Mouse (Mus musculus): ENCODE results near the gene Ube2b. TPM values are rescaled to one million over a fixed set of nuclear protein-coding genes. Genes with fewer than 3 reads are reported as not detected.

The Ube2b gene
- polyA plus RNA-seq (2011; ENCODE audit: insufficient read depth, insufficient read length, low replicate concordance, missing spikeins): 89.5 and 122 TPM in 2 replicates

DNA sequence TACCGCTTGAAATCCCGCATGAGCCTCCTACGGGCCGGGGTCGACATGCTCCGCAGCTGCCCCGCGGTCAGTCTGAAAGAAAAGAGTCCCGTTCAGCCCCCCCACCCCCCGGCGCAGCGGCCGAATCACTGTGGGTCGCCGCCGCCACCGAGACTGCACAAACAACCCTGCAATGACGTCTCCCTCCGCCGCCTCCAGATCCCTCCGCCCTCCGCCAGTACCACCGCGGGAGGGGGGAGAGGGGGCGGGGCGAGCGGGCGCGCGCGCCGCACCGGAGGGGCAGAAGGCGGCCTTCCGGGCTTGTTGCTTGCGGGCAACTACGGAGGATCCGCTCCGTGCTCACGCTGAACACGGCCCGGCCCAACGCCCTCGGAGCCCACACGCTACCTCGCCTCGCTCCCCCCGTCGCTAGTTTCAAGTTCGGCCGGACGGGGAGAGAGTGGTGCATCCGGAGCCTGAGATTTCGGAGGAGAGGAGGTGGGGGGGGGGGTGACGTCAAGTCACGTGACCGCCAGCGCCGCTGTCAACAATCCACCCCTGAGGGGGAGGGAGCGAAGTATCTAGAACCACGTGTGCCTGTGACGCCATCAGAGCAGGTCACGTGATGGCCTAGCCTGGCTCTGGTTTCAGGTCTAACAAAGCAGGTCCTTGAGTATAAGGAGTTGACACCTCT is at the start of gene Ube2b:
Gene Ube2b (minus strand): TSS at position 473 of the 673 bp plus-strand sequence.
- H3K4me3 ChIP-seq (replicated peaks; ENCODE audit: control insufficient read depth, low read depth, low read length): peak within 1 kb of the TSS; percentile 87
- no peaks in the 10 kb centered on the region for H3K4me1 ChIP-seq (ENCODE audit: control insufficient read depth, insufficient read depth, low read length)
- H3K27ac ChIP-seq (ENCODE audit: control insufficient read depth, insufficient read depth, low read depth, low read length, poor library complexity): peak within 1 kb of the TSS; percentile 97
- TF ChIP-seq POLR2A (IDR thresholded peaks at IDR 0.05; ENCODE audit: borderline replicate concordance, control insufficient read depth, low read depth, low read length): peak; percentile 69
- no peak for TF ChIP-seq CTCF (IDR thresholded peaks at IDR 0.05; ENCODE audit: control insufficient read depth, insufficient read depth, low read length)
- under 1% methylated on average over 62 of the region's 63 CpGs for WGBS

- no peaks in the 10 kb centered on the region; the same call in 1 of the 2 replicates for H3K4me1 ChIP-seq (ENCODE audit: control insufficient read depth, insufficient read depth, low read length)
- TF ChIP-seq POLR2A (IDR thresholded peaks at IDR 0.05; ENCODE audit: borderline replicate concordance, control insufficient read depth, low read depth, low read length) (no peak), CTCF (IDR thresholded peaks at IDR 0.05; ENCODE audit: control insufficient read depth, insufficient read depth, low read length) (no peak)
- 10% methylated on average over 4 of the region's 4 CpGs for WGBS
- peak overlapping the region; percentile 42; the same call in 1 of the 2 replicates for H3K27ac ChIP-seq (ENCODE audit: control insufficient read depth, insufficient read depth, low read depth, low read length, poor library complexity)
- peak overlapping the region; percentile 38 for H3K4me3 ChIP-seq (replicated peaks; ENCODE audit: control insufficient read depth, low read depth, low read length)
Measured at GRCm38 (mm10) chr11:52046446-52047165, 46.0 kb upstream of the Ube2b start.

- Histone ChIP-seq H3K27ac (ENCODE audit: control insufficient read depth, insufficient read depth, low read depth, low read length, poor library complexity) (no peak overlapping the region), H3K4me3 (replicated peaks; ENCODE audit: control insufficient read depth, low read depth, low read length) (no peak overlapping the region), H3K4me1 (ENCODE audit: control insufficient read depth, insufficient read depth, low read length) (no peaks in the 10 kb centered on the region; the same call in 1 of the 2 replicates)
- TF ChIP-seq POLR2A (IDR thresholded peaks at IDR 0.05; ENCODE audit: borderline replicate concordance, control insufficient read depth, low read depth, low read length): no peak
- no peak for TF ChIP-seq CTCF (IDR thresholded peaks at IDR 0.05; ENCODE audit: control insufficient read depth, insufficient read depth, low read length)
Measured at GRCm38 (mm10) chr11:52044156-52044555, 43.6 kb upstream of the Ube2b start.

GRCm38 (mm10) chr11:52043224-52043623 is 42.7 kb upstream of the Ube2b start:
- WGBS: 34% methylated on average over 3 of the region's 3 CpGs
- Histone ChIP-seq H3K4me3 (replicated peaks; ENCODE audit: control insufficient read depth, low read depth, low read length) (no peak overlapping the region), H3K27ac (ENCODE audit: control insufficient read depth, insufficient read depth, low read depth, low read length, poor library complexity) (no peak overlapping the region), H3K4me1 (ENCODE audit: control insufficient read depth, insufficient read depth, low read length) (no peaks in the 10 kb centered on the region; the same call in 1 of the 2 replicates)
- TF ChIP-seq CTCF (IDR thresholded peaks at IDR 0.05; ENCODE audit: control insufficient read depth, insufficient read depth, low read length) (peak; percentile 40; the same call in 1 of the 2 replicates), POLR2A (IDR thresholded peaks at IDR 0.05; ENCODE audit: borderline replicate concordance, control insufficient read depth, low read depth, low read length) (no peak)

DNA sequence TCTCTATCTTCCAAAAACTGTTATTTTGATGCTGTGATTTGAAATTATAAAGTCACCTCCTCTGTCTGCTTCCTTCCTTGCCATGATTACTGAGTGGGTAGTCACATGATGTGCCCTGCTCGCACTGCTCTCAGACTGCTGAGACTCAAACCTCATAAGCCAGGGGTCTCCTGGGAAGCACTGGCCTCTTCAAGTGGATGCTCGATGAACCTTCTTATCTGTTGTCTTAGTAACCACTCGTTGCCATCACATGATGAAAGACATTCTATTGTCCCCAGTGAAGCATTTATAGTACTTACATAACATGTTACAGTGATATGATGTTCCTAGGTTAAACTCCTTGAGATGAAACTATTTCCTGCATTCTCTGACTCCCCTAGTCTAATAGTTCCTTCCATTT is 37.1 kb upstream of the Ube2b start:
- 47% methylated on average over 3 of the region's 3 CpGs for WGBS
- peaks cover 2% of the 10 kb centered on the region; the same call in 1 of the 2 replicates for H3K4me1 ChIP-seq (ENCODE audit: control insufficient read depth, insufficient read depth, low read length)
- TF ChIP-seq CTCF (IDR thresholded peaks at IDR 0.05; ENCODE audit: control insufficient read depth, insufficient read depth, low read length) (no peak), POLR2A (IDR thresholded peaks at IDR 0.05; ENCODE audit: borderline replicate concordance, control insufficient read depth, low read depth, low read length) (no peak)
- H3K4me3 ChIP-seq (replicated peaks; ENCODE audit: control insufficient read depth, low read depth, low read length): no peak overlapping the region
- H3K27ac ChIP-seq (ENCODE audit: control insufficient read depth, insufficient read depth, low read depth, low read length, poor library complexity): no peak overlapping the region

- Histone ChIP-seq H3K4me1 (ENCODE audit: control insufficient read depth, insufficient read depth, low read length) (peaks cover 2% of the 10 kb centered on the region; the same call in 1 of the 2 replicates), H3K4me3 (replicated peaks; ENCODE audit: control insufficient read depth, low read depth, low read length) (no peak overlapping the region), H3K27ac (ENCODE audit: control insufficient read depth, insufficient read depth, low read depth, low read length, poor library complexity) (no peak overlapping the region)
- TF ChIP-seq POLR2A (IDR thresholded peaks at IDR 0.05; ENCODE audit: borderline replicate concordance, control insufficient read depth, low read depth, low read length) (no peak), CTCF (IDR thresholded peaks at IDR 0.05; ENCODE audit: control insufficient read depth, insufficient read depth, low read length) (no peak)
- WGBS: 9% methylated on average over 3 of the region's 3 CpGs
Measured at GRCm38 (mm10) chr11:52035905-52036304, 35.3 kb upstream of the Ube2b start.

DNA sequence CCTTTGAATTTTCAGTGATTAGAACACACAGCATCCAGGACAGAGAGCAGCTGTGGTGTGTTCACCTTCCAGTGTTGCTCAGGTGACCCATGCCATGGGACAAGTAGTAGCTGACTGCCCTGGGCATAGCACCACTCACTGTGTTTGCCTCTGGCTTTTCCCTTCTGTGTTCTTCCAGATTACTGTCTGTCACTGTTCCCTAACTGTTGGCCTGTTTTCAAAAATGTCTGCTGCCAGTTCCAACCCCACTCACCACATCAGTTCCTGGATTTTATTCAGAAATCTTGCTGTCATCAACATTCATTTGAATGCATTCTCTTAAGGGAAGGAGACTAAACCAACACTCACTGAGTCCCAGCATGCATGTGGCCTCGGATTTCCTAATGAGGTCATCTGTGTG is 33.4 kb upstream of the Ube2b start:
- no peak for TF ChIP-seq POLR2A (IDR thresholded peaks at IDR 0.05; ENCODE audit: borderline replicate concordance, control insufficient read depth, low read depth, low read length)
- TF ChIP-seq CTCF (IDR thresholded peaks at IDR 0.05; ENCODE audit: control insufficient read depth, insufficient read depth, low read length): no peak

GRCm38 (mm10) chr11:52032356-52032755 is 31.8 kb upstream of the Ube2b start:
- no peak for TF ChIP-seq CTCF (IDR thresholded peaks at IDR 0.05; ENCODE audit: control insufficient read depth, insufficient read depth, low read length)
- no peak for TF ChIP-seq POLR2A (IDR thresholded peaks at IDR 0.05; ENCODE audit: borderline replicate concordance, control insufficient read depth, low read depth, low read length)
- WGBS: 81% methylated on average over 8 of the region's 8 CpGs
- Histone ChIP-seq H3K4me1 (ENCODE audit: control insufficient read depth, insufficient read depth, low read length) (peaks cover 2% of the 10 kb centered on the region; the same call in 1 of the 2 replicates), H3K4me3 (replicated peaks; ENCODE audit: control insufficient read depth, low read depth, low read length) (no peak overlapping the region), H3K27ac (ENCODE audit: control insufficient read depth, insufficient read depth, low read depth, low read length, poor library complexity) (no peak overlapping the region)

More for the DNA sequence above, 33.4 kb upstream of the Ube2b start:
- H3K4me3 ChIP-seq (replicated peaks; ENCODE audit: control insufficient read depth, low read depth, low read length): no peak overlapping the region
- peaks cover 2% of the 10 kb centered on the region; the same call in 1 of the 2 replicates for H3K4me1 ChIP-seq (ENCODE audit: control insufficient read depth, insufficient read depth, low read length)
- no peak overlapping the region for H3K27ac ChIP-seq (ENCODE audit: control insufficient read depth, insufficient read depth, low read depth, low read length, poor library complexity)
- WGBS: 82% methylated on average over 1 of the region's 1 CpGs
